Mouse (Mus musculus): ENCODE results near the gene Erich2.

Gene Erich2

DNA sequence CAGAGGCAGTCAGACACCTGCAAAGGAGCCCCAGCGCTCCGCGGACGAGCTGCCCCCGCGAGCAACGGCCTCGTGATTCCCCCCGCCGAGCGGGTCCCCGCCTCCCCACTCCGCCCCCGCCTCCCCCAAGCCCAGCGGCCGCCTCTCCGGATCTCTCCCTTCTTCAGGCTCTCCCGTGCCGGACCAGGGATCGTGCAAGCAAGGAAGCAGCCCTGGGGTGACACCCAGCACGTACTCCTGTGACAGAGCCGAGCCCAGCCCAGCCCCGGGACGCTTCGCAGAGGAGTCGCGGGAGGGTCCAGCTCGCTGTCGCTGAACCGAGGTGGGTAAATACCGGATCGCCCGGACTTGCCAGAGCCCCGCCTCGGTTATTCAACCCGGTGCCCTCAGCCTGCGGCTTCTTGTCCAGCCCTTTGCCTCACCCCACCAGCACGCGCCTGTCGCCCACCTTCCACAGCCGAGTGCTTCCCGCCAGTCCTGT, 53.4 kb downstream of the Erich2 start:
- peak; percentile 46 to 81 for DNase-seq (ENCODE audit: inconsistent age in 2 of 2, low spot score in 1 of 2)

DNA sequence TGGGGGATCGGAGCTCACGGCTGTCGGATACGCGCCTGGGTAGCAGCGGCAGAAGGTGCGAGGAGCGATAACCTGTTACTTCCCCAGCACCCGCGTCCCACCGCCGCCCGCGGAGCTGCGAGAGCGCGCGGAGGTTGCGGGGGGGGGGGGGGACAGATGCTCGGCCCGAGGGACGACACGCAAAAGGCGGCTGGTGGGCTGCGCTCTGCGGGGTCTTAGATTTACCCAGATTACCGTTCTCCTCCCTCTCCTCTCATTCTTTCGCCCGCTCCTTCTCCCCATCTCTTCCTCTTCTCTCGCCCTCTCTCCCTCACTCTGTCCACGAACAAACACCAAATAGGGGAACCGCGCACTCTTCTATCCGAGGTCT, 54.0 kb downstream of the Erich2 start:
- DNase-seq (ENCODE audit: inconsistent age in 2 of 2, low spot score in 1 of 2), result no peak

DNA sequence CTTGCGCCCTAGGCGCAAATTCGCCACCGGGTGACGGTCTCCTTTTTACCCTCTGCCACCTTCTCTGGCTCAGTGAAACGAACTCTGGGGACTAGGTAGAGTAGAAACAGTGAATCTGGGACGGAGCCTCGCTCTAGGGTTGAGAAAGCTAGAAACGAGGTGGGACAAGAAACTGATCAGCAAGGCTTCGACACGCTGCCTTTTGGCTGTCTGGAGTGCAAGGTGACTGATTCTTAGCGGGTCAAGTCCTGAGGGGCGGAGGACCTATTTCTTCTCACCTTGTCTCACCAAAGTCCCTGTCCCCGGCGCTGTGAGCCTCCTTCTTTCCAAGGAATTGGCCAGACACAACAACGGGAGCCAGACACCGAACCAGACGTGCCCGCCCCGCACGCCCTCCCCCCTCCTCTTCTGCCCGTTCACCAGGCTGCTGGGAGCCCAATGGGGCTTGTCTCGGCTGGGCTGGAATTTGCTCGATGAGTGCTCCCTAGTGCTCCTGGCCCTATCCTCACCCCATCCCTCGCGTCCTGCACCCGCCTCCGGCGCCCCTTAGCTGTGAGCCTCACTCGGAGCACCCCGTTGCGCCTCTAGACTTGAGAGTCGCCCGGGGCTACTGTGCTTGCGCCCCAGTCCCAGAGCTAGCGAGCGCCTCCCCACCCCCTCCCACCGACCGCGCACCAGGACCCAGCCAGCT, 54.5 kb downstream of the Erich2 start:
- peak in 1 of 2 experiments; percentile 63 for DNase-seq (ENCODE audit: inconsistent age in 2 of 2, low spot score in 1 of 2)

DNA sequence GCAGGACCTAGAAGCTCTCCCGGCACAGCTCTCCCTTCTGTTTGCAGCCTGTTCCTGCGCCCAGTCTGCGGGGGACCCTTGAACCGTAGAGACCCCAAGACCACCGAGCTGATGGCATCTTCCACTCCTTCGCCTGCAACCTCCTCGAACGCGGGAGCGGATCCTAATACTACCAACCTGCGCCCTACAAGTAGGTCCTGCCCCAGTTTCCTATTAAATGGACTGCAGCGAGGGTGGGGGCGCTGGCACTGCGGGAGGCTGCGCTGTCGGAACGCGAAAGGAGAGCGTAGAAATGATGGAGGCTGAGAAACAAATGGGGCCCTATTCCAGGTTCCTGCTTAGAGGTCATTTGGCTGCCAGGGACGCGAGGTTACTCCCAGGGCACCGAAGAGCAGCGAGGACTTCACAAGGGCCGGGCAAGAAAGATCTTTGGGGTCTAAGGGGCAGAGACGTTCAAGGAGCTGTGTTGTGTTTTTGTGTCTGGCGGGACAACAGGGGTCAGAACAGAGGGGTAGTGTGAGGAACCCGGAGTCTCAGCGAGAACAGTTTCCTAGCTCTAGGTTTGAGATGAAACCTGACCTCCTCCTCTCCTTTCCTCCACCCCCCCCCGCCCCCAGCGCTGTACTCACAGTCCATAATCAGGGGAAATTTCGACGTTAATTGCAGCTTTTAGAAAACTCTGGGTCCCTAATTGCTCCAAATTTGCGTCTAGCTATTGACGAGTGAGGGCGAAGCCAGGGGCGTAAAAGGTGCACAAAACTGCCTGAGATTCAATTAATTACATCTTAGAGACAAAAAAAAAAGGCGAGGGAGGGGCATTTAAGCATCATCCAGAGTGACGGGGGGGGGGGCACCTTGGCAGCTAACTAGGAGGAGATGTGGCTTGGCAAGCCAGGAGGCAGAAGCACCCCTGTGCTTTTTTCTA, 55.4 kb downstream of the Erich2 start:
- DNase-seq (ENCODE audit: inconsistent age in 2 of 2, low spot score in 1 of 2), result peak in 1 of 2 experiments; percentile 54

DNA sequence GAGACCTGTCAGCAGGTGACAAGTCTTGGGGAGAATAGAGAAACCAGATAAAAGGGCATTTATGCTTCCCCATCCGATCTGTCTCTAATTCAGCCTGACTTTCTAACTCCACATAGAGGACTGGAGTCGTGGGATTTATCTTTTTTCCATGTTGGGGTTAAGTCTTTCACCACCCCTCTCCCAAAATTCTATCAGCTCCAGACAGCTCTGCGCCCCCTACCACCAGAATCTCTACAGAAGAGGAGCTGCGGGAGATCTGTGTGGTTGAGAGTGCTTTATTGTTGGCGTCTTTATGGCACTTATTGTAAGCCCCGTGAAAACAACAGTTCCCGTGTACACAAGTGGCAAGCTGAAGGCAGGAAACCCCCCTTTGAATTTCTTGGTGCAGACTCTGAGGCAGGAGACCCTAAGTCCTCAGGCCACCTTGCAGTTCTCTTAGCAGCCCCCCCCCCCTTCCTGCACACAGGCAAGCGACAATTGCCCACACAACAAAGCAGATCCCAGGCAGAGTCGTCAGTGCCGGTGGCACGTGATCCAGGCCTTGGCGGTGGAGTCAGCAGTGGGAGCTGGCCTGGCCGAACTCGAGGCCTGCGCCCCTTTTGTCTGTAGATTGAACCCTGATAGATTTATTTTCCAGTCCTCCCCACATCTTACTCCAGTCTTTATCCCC, 56.2 kb downstream of the Erich2 start:
- DNase-seq (ENCODE audit: inconsistent age in 2 of 2, low spot score in 1 of 2), result no peak

DNA sequence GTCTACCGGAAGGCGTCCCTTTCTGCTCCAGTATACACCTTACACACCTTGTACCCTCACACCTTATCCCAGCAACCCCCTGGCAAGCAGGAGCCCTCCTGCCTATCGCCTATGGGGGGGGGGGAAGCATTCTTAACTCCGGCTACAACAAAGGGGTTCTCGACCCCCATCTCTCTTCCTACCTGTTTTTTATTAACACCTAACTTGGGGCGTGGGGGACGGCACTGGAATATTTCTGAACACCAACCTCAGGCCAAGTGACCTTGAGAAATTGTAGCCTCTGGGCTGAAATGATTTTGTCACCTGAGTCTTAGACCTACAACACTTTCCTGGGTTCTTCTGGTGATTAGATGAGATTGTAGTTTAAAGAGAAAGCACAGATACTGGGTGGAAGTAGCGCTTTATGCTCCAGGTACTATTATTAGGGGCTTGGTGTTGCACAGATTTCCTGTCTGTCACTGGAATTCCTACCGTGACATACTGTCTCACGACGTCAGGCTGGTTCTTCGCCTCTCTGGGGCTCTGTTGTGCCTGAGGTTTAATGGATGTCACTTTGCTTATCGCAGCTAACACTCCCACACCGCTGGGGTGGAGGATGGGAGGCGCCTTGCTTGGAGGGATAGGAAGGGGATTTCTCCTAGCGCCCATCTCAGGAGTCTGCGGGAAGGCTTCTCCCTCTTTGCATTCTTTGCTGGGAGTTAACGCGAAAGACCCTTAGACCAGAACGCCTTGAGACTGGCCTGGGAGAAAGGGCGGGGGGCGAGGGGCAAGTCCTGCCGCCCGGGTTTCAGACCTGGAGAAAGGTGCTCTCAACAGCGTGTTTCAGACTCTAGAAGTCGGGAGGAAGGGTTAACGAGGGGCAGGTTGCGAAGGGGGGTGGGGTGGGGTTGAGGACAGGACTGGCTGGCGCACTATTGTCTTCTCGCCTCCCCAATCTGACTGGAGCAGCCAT, 57.3 kb downstream of the Erich2 start:
- DNase-seq (ENCODE audit: inconsistent age in 2 of 2, low spot score in 1 of 2), result peak in 1 of 2 experiments; percentile 25

DNA sequence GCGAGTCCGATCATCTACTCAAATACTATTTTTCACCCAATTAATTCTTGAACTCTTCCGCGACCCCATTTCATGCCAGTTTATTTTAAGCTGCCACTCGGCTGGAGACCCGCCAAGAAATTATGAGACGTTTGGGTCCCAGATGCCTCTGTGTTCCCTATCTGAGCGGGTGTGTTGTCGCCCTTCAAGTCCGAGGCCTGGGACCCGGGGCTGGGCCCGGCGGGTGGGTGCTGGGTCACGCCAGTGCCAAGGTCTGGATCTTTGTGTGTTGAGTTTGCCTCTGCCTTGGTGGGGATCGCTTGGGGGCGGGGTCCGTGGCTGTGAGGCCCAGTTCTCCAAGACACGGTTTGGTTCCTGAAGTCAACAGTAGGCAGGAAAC, 58.0 kb downstream of the Erich2 start:
- peak in 1 of 2 experiments; percentile 45 for DNase-seq (ENCODE audit: inconsistent age in 2 of 2, low spot score in 1 of 2)

DNA sequence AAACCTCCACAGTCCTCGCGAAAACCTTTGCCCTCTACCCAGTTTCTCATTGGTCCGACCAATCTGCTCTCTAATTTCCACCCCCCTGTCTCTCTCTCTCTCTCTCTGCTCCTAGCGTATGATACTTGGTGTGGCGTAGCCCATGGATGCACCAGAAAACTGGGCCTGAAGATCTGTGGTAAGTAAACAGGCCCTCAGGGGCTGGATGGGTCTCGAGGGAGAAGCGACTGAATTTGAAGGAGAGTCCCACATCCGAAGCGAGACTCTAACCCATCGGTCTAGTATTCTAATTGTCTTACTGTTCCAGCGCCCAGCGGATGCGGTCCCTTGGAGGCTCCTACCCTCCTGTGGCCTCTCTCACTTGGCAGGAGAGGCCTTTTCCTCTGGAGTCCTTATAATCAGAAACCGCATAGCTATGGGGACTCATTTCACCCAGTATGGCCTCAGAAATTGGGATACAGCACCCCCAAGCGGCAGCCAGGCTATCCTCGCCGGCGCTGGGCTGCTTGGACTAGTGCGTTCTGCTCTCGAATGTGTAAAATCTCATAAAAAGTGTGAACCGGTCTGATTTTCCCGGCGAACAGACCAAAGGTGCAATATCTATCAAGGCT, 58.6 kb downstream of the Erich2 start:
- DNase-seq (ENCODE audit: inconsistent age in 2 of 2, low spot score in 1 of 2), result peak; percentile 65 to 89

DNA sequence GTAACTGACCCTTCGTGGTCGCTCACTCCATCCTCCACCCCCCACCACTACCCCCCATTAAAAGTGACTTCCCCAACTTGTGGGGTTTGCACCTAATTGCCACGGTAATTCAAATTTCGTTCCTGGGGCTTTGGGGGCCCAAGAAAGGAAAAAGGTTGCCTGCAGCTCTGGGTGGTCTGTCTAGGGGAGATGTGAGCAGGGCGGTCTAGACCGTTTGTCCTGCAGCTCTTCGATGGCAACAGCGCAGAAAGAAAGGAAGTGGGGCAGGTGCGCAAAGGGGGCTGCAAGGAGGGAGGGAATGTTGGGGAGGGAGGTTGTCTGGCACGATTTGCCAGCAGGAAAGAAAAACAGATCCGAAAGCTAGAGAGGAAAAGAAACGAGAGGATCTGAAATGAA, 59.1 kb downstream of the Erich2 start:
- peak in 1 of 2 experiments; percentile 32 for DNase-seq (ENCODE audit: inconsistent age in 2 of 2, low spot score in 1 of 2)

DNA sequence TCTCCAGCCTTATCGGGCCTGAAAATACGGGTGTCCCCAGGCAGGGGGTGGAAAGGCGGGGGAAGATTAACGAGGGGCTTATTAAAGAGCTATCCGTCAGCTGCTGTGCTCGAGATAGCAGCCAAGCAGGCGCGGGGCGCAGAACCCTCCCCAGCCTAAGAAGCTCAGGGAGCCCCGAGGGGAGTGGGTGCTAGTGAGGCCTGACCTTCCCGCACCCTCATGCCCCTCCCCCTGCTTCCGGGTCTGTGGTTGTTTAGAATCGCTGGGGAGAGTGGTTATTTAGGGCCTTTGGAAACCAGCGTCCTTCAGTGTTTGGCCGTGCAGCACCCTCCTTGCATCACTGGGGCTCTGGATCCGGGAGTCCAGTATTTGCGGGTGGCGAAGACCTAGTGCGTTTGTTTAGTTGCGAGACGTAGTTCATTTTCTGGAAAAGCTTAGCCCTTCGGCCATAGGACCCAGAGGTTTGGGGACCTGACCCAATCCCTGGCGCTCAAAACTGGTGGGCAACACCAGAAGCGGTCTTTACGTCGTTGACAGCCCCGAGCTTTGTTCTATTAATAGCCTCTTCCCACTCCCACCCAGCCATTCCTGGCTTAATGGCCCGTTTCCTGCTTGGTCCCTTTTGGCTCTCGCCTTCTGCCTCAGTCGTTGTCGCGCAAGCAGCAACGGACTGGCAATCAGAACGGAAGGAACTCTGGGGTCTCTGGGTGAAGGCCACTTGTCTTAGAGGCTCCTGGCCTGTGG, 59.8 kb downstream of the Erich2 start:
- peak; percentile 24 to 76 for DNase-seq (ENCODE audit: inconsistent age in 2 of 2, low spot score in 1 of 2)

DNA sequence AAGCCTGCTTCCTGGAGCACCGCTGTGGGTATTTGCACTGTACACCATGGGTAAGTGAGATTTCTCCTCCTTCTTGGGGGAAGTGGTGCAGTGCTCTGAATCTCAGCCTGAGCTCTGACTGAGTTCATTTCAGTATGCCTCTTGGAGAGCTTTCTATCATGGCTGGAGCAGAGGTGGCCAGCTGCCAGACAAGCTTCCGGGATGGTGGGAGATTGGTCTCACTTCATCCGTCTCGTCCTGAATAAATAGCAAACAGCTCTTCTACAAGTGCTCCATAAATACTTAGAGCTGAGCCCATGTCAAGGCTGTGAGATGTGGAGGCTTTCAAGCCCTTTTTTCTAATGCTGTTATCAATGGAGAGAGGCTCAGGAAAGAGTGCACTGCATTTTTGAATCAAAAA, 63.1 kb downstream of the Erich2 start:
- no peak for DNase-seq (ENCODE audit: inconsistent age in 2 of 2, low spot score in 1 of 2)

DNA sequence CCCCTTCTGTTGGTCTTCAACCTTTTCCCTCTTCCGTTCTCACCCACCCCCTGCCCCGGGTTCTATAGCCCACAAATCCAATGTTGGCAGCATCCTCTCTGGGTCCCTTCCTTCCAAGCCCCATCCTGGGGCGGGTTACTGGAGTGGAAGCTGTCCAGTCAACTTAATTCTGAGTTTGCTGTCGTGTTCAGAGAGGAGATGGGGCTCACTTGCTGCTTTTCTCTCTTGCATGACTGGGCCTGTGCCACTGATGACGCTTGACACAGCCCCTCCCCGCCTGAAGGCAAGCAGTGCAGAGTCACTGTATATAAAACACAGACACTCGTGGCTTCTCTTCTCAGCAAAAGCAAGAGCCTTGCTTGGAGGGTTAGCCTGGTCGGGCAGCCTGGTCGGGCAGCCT, 63.6 kb downstream of the Erich2 start:
- no peak for DNase-seq (ENCODE audit: inconsistent age in 2 of 2, low spot score in 1 of 2)

DNA sequence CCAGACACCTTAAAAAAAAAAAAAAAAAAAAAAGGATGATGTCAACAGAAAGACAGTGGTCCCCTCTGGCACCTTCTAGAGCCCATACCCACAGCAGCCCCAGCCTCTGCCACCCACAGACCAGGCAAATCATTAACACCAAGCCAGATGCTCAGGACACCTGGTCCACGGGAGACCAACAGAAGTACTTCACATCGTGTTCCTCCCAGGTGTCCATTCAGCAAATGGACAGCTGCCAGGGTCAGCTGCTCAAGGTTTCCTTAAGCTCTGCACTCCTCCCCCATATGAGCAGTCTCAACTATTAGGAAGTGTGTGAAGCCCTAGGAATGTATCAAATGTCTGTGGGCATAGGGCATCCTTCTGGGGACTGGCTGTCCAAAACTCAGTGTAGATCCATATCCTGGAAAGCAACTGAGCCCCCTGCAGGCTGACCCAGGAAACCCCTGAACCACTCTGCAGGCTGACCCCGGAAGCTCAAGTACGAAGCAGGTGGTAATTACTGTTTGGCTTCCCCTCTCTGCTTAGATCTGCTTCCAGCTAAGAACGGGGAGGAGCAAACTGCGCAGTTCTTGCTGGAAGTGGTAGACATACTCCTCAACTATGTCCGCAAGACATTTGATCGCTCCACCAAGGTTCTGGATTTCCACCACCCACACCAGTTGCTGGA, 65.1 kb downstream of the Erich2 start:
- DNase-seq (ENCODE audit: inconsistent age in 2 of 2, low spot score in 1 of 2), result no peak

DNA sequence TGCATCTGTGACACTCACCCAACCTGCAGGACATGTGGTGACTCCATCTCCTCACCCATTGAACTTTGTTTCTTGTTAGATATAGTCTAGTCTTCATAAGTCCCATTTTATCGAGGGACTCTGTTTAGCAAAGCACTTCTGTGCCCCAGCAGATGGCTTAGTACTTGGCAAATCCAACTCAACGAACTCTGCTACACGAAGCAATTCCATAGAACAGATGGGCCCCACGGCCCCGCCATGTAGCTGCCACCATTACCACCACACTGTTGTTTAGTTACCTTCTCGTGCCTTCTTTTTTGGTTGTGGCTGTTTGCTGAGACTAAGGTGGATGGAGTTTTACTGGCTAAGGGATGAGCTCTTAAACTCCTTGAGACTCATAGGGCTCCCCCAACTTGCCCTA, 79.6 kb downstream of the Erich2 start:
- no peak for DNase-seq (ENCODE audit: inconsistent age in 2 of 2, low spot score in 1 of 2)
